Mouse (Mus musculus): Measurements from ENCODE around the gene Coro6. TPM values are rescaled to one million over a fixed set of nuclear protein-coding genes. Genes with fewer than 3 reads are reported as not detected.

Coro6 gene
- polyA plus RNA-seq, 1 experiment from 2014 or later = 35.3 TPM

DNA sequence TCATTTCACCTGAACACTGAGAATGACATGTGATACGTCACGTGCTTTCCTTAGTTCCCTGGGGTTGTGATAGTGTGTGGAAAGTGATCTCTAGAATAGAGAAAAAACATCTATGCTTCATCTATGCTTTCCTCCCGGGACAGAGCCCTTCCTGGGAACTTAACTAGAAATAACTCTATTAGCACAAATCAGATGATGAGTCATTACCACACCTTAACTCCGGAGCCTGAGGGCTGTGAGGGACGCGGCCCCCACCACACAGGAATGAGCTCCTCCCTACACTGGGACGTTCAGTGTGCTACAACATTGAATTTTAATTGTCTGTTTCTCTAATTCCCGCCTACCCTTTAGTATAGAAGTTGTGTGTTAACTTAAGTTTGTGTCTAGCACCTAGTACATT is 21.2 kb upstream of the Coro6 start:
- 71% methylated on average over 8 of the region's 8 CpGs for WGBS (ENCODE audit: insufficient replicate concordance)
- no peak overlapping the region for H3K27ac ChIP-seq (ENCODE audit: low read depth, low read length)
- H3K36me3 ChIP-seq (ENCODE audit: control insufficient read depth, insufficient read depth, low read length) = peaks cover 20% of the 10 kb centered on the region

DNA sequence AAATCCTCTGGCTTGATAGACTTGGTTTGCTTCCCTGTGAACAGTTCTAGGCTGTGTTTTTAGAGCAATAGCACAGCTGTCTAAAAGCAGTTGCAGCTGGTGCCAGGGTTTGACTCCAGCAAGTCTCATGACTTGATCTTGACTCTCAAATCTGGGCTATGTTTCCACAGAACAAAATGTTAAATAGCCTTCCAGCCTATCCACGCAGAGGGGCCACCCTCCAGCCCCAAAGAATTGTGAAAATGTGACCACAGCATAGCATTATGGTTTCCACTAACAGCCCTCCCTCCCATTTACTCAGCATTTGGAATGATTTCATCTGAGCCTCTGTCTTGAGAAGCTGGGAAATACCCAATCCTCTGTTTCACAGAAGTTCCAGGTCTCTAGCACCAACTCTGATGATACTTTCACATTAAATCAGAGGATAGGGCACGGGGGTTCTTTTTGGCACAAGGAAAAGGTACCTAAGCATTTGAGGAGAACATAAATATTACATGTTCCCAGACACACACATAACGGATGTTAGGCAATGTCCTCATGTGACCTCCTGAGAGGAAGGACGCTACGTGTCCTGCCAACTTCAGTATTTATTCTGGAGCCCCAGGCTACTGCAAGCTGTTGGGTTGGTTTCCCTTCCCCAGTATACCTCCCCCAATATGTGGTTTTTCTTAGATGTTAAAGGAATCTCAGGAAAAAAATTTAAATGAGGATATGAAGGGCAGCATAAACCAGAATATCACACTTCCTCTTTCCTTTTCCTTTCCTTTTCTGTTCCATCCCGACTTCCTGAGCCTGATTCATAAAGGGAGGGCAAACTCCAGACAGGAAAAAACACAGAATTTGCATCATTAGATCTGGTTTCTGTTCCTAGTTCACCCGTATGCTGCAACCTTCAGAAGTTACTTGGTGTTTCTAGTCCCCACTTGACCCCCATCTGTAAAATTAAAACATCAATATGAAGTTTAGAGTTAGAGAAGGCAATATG is 19.7 kb upstream of the Coro6 start:
- 70% methylated on average over 7 of the region's 7 CpGs for WGBS (ENCODE audit: insufficient replicate concordance)
- no peak for ATAC-seq (replicated peaks; ENCODE audit: insufficient number of reproducible peaks, low FRiP score, low TSS enrichment)
- Histone ChIP-seq H3K9ac (ENCODE audit: low read depth, low read length) (no peak overlapping the region), H3K27ac (ENCODE audit: low read depth, low read length) (no peak overlapping the region), H3K27me3 (ENCODE audit: control insufficient read depth, insufficient read depth, low read length) (no peaks in the 10 kb centered on the region), H3K4me3 (ENCODE audit: low read depth, low read length) (no peak overlapping the region), H3K4me1 (ENCODE audit: control insufficient read depth, insufficient read depth, low read length) (peaks cover 5% of the 10 kb centered on the region; the same call in 1 of the 2 replicates), H3K4me2 (no peak overlapping the region), H3K9me3 (replicated peaks; ENCODE audit: control insufficient read depth, low read length) (no peaks in the 10 kb centered on the region), H3K36me3 (ENCODE audit: control insufficient read depth, insufficient read depth, low read length) (peaks cover 18% of the 10 kb centered on the region)

More for the DNA sequence above, 21.2 kb upstream of the Coro6 start:
- no peak overlapping the region for H3K9ac ChIP-seq (ENCODE audit: low read depth, low read length)
- peaks cover 5% of the 10 kb centered on the region; the same call in 1 of the 2 replicates for H3K4me1 ChIP-seq (ENCODE audit: control insufficient read depth, insufficient read depth, low read length)
- no peaks in the 10 kb centered on the region for H3K27me3 ChIP-seq (ENCODE audit: control insufficient read depth, insufficient read depth, low read length)
- no peaks in the 10 kb centered on the region for H3K9me3 ChIP-seq (replicated peaks; ENCODE audit: control insufficient read depth, low read length)
- ATAC-seq (replicated peaks; ENCODE audit: insufficient number of reproducible peaks, low FRiP score, low TSS enrichment) = no peak
- H3K4me2 ChIP-seq = no peak overlapping the region
- H3K4me3 ChIP-seq (ENCODE audit: low read depth, low read length) = no peak overlapping the region

DNA sequence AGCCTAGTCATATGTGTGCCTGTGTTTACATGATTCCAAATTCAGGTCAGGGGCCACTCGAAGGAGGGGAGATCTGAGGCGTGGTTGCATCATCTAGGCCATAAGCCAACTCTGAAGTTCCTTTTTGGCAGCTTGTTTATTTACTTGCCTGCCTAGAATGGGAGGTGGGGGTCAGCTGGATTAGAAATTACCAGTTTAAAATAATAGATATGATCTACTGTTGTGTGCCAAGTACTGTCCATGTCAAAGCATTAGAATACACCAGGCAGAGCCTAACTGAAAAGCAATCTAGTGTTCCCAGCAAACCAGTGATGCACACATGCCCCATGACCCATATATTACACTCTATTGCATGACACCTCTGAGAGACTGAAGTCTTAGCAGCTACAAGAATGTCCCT is 17.3 kb upstream of the Coro6 start:
- no peak overlapping the region for H3K27ac ChIP-seq (ENCODE audit: low read depth, low read length)
- no peaks in the 10 kb centered on the region for H3K27me3 ChIP-seq (ENCODE audit: control insufficient read depth, insufficient read depth, low read length)
- H3K9ac ChIP-seq (ENCODE audit: low read depth, low read length) = no peak overlapping the region
- WGBS (ENCODE audit: insufficient replicate concordance) = 68% methylated on average over 2 of the region's 2 CpGs
- peaks cover 13% of the 10 kb centered on the region for H3K36me3 ChIP-seq (ENCODE audit: control insufficient read depth, insufficient read depth, low read length)
- ATAC-seq (replicated peaks; ENCODE audit: insufficient number of reproducible peaks, low FRiP score, low TSS enrichment) = no peak
- peaks cover 5% of the 10 kb centered on the region; the same call in 1 of the 2 replicates for H3K4me1 ChIP-seq (ENCODE audit: control insufficient read depth, insufficient read depth, low read length)
- H3K4me3 ChIP-seq (ENCODE audit: low read depth, low read length) = no peak overlapping the region
- no peak overlapping the region for H3K4me2 ChIP-seq
- no peaks in the 10 kb centered on the region for H3K9me3 ChIP-seq (replicated peaks; ENCODE audit: control insufficient read depth, low read length)

DNA sequence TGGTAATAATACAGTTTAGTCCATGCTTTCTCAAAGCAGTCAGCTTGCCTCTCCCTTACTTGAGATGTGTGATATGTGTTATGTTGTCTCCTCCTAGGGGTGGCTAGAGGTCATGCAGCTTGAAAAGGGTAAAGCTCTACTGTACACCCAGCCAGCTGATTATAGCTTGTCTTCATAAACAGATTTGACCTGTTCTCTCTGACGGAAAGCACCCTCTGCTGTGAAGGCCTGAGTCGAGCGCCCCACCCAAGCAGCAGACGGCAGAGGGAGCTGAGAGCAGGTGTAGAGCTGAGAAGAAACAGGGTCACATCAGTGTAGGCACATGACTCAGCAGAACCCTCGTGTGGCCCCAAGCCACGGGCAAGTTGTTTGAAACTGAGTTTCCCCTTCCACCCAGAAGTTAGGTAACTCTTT is 15.6 kb upstream of the Coro6 start:
- 28% methylated on average over 6 of the region's 6 CpGs for WGBS (ENCODE audit: insufficient replicate concordance)

DNA sequence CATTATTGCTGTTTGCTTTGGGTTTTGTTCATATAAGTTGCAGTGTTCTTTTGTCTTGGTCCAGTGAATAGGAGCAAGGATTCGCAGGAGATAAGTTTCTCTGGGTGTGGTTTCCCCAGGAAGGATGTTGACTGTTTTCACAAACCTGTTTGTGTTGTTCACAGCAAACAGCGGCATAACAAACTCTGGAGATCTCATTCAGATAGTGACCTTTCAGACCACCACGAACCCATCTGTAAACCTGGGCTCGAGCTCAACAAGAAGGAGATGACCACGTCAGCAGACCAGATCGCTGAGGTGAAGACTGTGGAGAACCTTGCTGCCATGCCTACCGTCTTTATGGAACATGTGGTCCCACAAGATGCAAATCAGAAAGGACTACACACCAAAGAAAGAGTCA is 13.0 kb upstream of the Coro6 start:
- Histone ChIP-seq H3K36me3 (ENCODE audit: control insufficient read depth, insufficient read depth, low read length) (peaks cover 13% of the 10 kb centered on the region; the same call in 1 of the 2 replicates), H3K27me3 (ENCODE audit: control insufficient read depth, insufficient read depth, low read length) (no peaks in the 10 kb centered on the region), H3K9ac (ENCODE audit: low read depth, low read length) (no peak overlapping the region), H3K4me3 (ENCODE audit: low read depth, low read length) (no peak overlapping the region), H3K4me1 (ENCODE audit: control insufficient read depth, insufficient read depth, low read length) (no peaks in the 10 kb centered on the region; the same call in 1 of the 2 replicates), H3K27ac (ENCODE audit: low read depth, low read length) (no peak overlapping the region), H3K4me2 (no peak overlapping the region), H3K9me3 (replicated peaks; ENCODE audit: control insufficient read depth, low read length) (no peaks in the 10 kb centered on the region)
- 74% methylated on average over 7 of the region's 7 CpGs for WGBS (ENCODE audit: insufficient replicate concordance)
- ATAC-seq (replicated peaks; ENCODE audit: insufficient number of reproducible peaks, low FRiP score, low TSS enrichment) = no peak

More for the DNA sequence above, 15.6 kb upstream of the Coro6 start:
- H3K4me3 ChIP-seq (ENCODE audit: low read depth, low read length) = no peak overlapping the region
- no peaks in the 10 kb centered on the region for H3K9me3 ChIP-seq (replicated peaks; ENCODE audit: control insufficient read depth, low read length)
- peaks cover 17% of the 10 kb centered on the region for H3K36me3 ChIP-seq (ENCODE audit: control insufficient read depth, insufficient read depth, low read length)
- ATAC-seq (replicated peaks; ENCODE audit: insufficient number of reproducible peaks, low FRiP score, low TSS enrichment) = no peak; the same call in 1 of the 2 replicates
- H3K4me2 ChIP-seq = no peak overlapping the region
- no peaks in the 10 kb centered on the region for H3K27me3 ChIP-seq (ENCODE audit: control insufficient read depth, insufficient read depth, low read length)
- peaks cover 5% of the 10 kb centered on the region; the same call in 1 of the 2 replicates for H3K4me1 ChIP-seq (ENCODE audit: control insufficient read depth, insufficient read depth, low read length)
- H3K27ac ChIP-seq (ENCODE audit: low read depth, low read length) = no peak overlapping the region
- no peak overlapping the region for H3K9ac ChIP-seq (ENCODE audit: low read depth, low read length)

DNA sequence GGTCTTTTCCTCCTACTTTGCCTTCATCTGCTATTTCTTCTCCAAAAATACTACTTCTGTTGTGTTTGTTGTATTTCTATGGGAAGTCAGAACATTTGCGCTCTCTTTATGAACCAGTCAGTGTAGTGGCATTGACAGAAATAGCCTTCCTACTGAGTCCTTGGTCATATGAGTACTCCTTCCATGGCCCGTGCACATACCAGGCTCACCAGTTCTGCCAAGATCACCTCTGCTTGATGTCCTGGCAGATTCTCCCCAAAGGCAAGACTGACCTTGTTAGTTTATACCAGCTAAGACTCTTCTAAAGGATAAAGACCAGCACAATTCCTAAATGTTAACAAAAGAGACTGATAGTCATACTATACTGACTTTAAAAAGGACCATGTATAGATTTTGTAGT is 10.5 kb upstream of the Coro6 start:
- Histone ChIP-seq H3K27me3 (ENCODE audit: control insufficient read depth, insufficient read depth, low read length) (no peaks in the 10 kb centered on the region), H3K4me3 (ENCODE audit: low read depth, low read length) (no peak overlapping the region), H3K9ac (ENCODE audit: low read depth, low read length) (no peak overlapping the region), H3K4me2 (no peak overlapping the region), H3K36me3 (ENCODE audit: control insufficient read depth, insufficient read depth, low read length) (peaks cover 16% of the 10 kb centered on the region), H3K4me1 (ENCODE audit: control insufficient read depth, insufficient read depth, low read length) (no peaks in the 10 kb centered on the region), H3K27ac (ENCODE audit: low read depth, low read length) (no peak overlapping the region), H3K9me3 (replicated peaks; ENCODE audit: control insufficient read depth, low read length) (no peaks in the 10 kb centered on the region)
- WGBS (ENCODE audit: insufficient replicate concordance) = 90% methylated on average over 2 of the region's 2 CpGs
- ATAC-seq (replicated peaks; ENCODE audit: insufficient number of reproducible peaks, low FRiP score, low TSS enrichment) = no peak

DNA sequence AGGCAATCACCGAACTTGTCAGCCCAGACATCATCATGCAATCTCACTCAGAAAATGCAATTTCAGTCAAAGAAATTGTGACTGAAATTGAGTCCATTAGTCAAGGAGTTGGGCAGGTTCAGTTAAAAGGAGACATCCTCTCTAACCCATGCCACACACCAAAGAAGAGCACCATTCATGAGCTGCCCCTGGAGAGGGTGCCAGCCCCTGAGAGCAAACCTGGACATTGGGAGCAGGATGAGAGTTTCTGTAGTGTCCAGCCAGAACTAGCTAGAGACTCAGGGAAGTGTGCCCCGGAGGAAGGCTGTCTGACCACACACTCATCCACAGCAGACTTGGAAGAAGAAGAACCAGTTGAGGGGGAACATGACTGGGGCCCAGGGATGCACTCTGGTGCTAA is 8.8 kb upstream of the Coro6 start:
- H3K4me2 ChIP-seq = no peak overlapping the region
- no peak overlapping the region for H3K27ac ChIP-seq (ENCODE audit: low read depth, low read length)
- H3K9me3 ChIP-seq (replicated peaks; ENCODE audit: control insufficient read depth, low read length) = no peaks in the 10 kb centered on the region
- ATAC-seq (replicated peaks; ENCODE audit: insufficient number of reproducible peaks, low FRiP score, low TSS enrichment) = no peak
- H3K9ac ChIP-seq (ENCODE audit: low read depth, low read length) = no peak overlapping the region
- H3K4me1 ChIP-seq (ENCODE audit: control insufficient read depth, insufficient read depth, low read length) = no peaks in the 10 kb centered on the region
- WGBS (ENCODE audit: insufficient replicate concordance) = 88% methylated on average over 2 of the region's 2 CpGs
- H3K27me3 ChIP-seq (ENCODE audit: control insufficient read depth, insufficient read depth, low read length) = no peaks in the 10 kb centered on the region
- H3K36me3 ChIP-seq (ENCODE audit: control insufficient read depth, insufficient read depth, low read length) = peaks cover 16% of the 10 kb centered on the region
- no peak overlapping the region for H3K4me3 ChIP-seq (ENCODE audit: low read depth, low read length)

DNA sequence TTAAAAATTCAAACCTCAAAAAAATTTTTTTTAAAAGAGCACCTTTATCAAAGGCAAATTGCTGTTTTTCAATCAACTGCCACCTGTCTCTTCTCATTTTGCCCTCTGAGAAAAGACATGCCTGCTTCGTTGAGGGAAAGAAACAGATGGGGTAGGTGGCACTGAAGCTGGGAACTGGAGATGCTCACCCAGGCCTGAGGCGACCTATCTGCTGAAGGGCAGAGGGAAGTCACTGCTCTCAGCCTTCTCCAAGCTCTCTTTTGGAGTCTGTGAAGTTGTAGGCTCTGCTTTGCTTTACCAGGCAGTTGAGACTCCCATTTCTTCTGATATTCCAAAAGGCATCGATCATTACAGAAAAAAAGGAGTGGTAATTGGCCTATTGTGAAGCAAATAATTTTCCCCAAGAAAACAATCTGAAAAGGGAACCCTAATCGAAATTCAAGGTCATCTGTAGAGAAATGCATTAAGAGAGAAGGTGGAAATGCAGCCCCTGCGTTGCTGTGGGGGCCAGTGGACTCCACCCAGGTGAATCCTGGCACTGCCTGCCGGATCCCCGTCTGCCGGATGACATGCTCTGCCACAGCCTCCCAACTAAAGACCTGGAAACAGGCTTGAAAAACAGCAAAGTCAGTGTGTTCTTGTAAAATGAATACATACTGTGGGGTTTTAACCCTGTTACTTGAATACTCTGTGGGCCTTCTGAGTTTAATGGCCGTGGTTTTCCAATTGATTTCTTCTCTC is 6.3 kb upstream of the Coro6 start:
- no peaks in the 10 kb centered on the region for H3K4me1 ChIP-seq (ENCODE audit: control insufficient read depth, insufficient read depth, low read length)
- ATAC-seq (replicated peaks; ENCODE audit: insufficient number of reproducible peaks, low FRiP score, low TSS enrichment) = no peak
- no peak overlapping the region for H3K4me3 ChIP-seq (ENCODE audit: low read depth, low read length)
- no peak overlapping the region for H3K4me2 ChIP-seq
- H3K9ac ChIP-seq (ENCODE audit: low read depth, low read length) = no peak overlapping the region
- 84% methylated on average over 9 of the region's 9 CpGs for WGBS (ENCODE audit: insufficient replicate concordance)
- no peak overlapping the region for H3K27ac ChIP-seq (ENCODE audit: low read depth, low read length)
- no peaks in the 10 kb centered on the region for H3K9me3 ChIP-seq (replicated peaks; ENCODE audit: control insufficient read depth, low read length)
- H3K36me3 ChIP-seq (ENCODE audit: control insufficient read depth, insufficient read depth, low read length) = peaks cover 8% of the 10 kb centered on the region
- H3K27me3 ChIP-seq (ENCODE audit: control insufficient read depth, insufficient read depth, low read length) = no peaks in the 10 kb centered on the region

Data from heart, embryonic 11.5 days (tissue).